Mouse (Mus musculus) heart, embryonic 10.5 days (tissue): ENCODE data around the gene Upk3a. TPM values are rescaled to one million over a fixed set of nuclear protein-coding genes. Genes with fewer than 3 reads are reported as not detected.
A peak's percentile ranks its signal among the peaks of the same experiment; 100 is the strongest.

Experiments used
- DNase-seq: peaks from one replicate; pipeline ENCODE4 v3.0.0-alpha.2; 2017; ENCODE audit warnings: low spot score
- H3K27ac ChIP-seq: fragments of 300-500 bp; sonication (generic); 2 replicates; pipeline ENCODE4 v1.5.1; 2016; ENCODE audit warnings: mild to moderate bottlenecking
- H3K27me3 ChIP-seq: fragments of 300-500 bp; sonication (generic); 2 replicates; pipeline ENCODE4 v1.6.1; 2016; ENCODE audit warnings: mild to moderate bottlenecking; ENCODE audit not compliant: poor library complexity, insufficient read depth, severe bottlenecking
- H3K36me3 ChIP-seq: fragments of 300-500 bp; sonication (generic); 2 replicates; pipeline ENCODE4 v1.6.1; 2016; ENCODE audit warnings: mild to moderate bottlenecking, moderate library complexity
- H3K4me1 ChIP-seq: fragments of 300-500 bp; sonication (generic); 2 replicates; pipeline ENCODE4 v1.6.1; 2016; ENCODE audit warnings: mild to moderate bottlenecking
- H3K4me3 ChIP-seq: fragments of 300-500 bp; sonication (generic); 2 replicates; pipeline ENCODE4 v1.5.1; 2016; ENCODE audit warnings: mild to moderate bottlenecking, moderate library complexity
- H3K9me3 ChIP-seq: fragments of 300-500 bp; sonication (generic); 2 replicates; pipeline ENCODE4 v1.6.1; 2016; ENCODE audit warnings: mild to moderate bottlenecking, moderate library complexity
- whole genome bisulfite sequencing: fragments of 180-500 bp; shearing (Covaris S2); methylation state at CpG from one replicate; pipeline ENCODE4 v1.1.7; 2016; 5-methylcytosine and 5-hydroxymethylcytosine counted together
- polyA plus RNA-seq: library from polyadenylated mRNA; unstranded; fragments of >200 nt; fragmentation: Nextera tagmentation; extraction: Ambion mirVana; gene quantifications from 2 replicates; pipeline ENCODE4 v1.2.1, GENCODE M21; 2016

Upk3a gene
- polyA plus RNA-seq, 1 experiment from 2014 or later = 0.24 TPM

GRCm38 (mm10) chr15:85043116-85043515 lies 26.2 kb downstream of the Upk3a start:
- peaks cover 33% of the 10 kb centered on the region for H3K36me3 ChIP-seq
- H3K9me3 ChIP-seq = no peaks in the 10 kb centered on the region
- no peak for DNase-seq
- H3K27me3 ChIP-seq = no peaks in the 10 kb centered on the region
- 58% methylated on average over 5 of the region's 5 CpGs for WGBS
- H3K4me3 ChIP-seq = no peak overlapping the region
- H3K4me1 ChIP-seq = peaks cover 37% of the 10 kb centered on the region
- H3K27ac ChIP-seq = peak overlapping the region; percentile 69; the same call in 1 of the 2 replicates

DNA sequence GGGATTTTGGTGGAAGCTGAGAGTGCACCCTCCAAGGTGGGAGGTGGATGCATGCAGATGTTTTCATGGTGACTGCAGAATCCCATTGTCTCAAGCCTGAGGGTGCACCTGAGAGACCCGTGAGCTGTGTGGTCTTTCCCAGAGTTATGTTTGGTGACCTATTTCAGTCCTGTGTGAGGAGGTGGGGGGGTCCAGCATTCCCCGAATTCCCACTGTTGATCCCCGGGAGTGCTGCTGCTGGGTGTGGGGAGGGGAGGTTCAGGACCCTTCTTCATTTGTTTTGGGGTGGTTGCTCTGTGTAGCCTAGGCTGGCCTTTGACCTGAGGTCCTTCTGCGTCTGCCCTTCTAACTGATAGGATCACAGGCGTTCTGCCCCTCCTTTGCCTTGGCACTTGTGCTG lies 26.8 kb downstream of the Upk3a start:
- Histone ChIP-seq H3K9me3 (no peaks in the 10 kb centered on the region), H3K27ac (0 out of 2 replicates have a peak overlapping the region, but pooled peaks have one; percentile 69), H3K36me3 (peaks cover 39% of the 10 kb centered on the region), H3K4me3 (no peak overlapping the region), H3K4me1 (peaks cover 30% of the 10 kb centered on the region), H3K27me3 (no peaks in the 10 kb centered on the region)
- no peak for DNase-seq
- WGBS = 67% methylated on average over 5 of the region's 5 CpGs

DNA sequence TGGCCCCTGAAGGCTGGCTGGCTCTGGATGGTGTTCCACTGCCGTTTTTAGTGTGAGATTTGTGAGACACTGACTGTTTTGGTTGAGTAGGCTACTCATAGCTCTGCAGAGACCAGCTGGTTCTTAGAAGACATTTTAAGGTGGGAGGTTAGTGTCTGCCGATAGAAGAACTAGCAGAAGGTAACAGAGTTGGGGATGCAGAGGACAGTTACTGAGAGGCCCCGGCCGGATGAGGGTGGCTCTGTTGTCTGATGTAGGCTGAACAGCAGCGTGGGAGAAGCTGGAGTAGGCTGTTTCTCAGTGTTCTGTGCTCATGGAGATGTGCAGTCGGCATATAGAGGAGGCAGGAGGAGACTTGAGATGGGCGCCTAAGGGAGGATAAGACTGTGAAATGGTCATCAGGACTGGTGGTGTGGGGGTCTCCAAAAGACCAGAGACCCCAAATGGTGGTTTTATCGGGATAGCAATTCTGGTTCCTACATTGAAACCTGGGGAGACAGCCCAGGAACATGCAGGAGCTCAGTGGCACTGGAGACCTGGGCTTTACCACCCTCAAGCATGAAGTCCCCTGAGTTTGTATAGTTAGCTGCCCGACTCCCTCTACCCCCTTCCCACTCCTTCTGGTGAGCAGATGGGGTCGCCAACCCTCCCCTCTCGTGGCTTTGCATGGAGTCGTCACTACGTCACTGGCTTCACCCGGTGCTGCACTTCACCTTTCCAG lies 29.4 kb downstream of the Upk3a start:
- peaks cover 62% of the 10 kb centered on the region for H3K36me3 ChIP-seq
- no peaks in the 10 kb centered on the region for H3K27me3 ChIP-seq
- H3K4me3 ChIP-seq = no peak overlapping the region
- 91% methylated on average over 14 of the region's 14 CpGs for WGBS
- no peak for DNase-seq
- peaks cover 26% of the 10 kb centered on the region for H3K4me1 ChIP-seq
- H3K27ac ChIP-seq = no peak overlapping the region
- no peaks in the 10 kb centered on the region for H3K9me3 ChIP-seq

GRCm38 (mm10) chr15:85047865-85048264 lies 30.9 kb downstream of the Upk3a start:
- 84% methylated on average over 4 of the region's 4 CpGs for WGBS
- H3K36me3 ChIP-seq = peaks cover 72% of the 10 kb centered on the region

GRCm38 (mm10) chr15:85049758-85050157 lies 32.8 kb downstream of the Upk3a start:
- WGBS = 89% methylated on average over 1 of the region's 1 CpGs
- no peak for DNase-seq
- peaks cover 82% of the 10 kb centered on the region for H3K36me3 ChIP-seq

More at GRCm38 (mm10) chr15:85047865-85048264, 30.9 kb downstream of the Upk3a start:
- no peaks in the 10 kb centered on the region for H3K9me3 ChIP-seq
- no peak overlapping the region for H3K4me3 ChIP-seq
- H3K27ac ChIP-seq = no peak overlapping the region
- no peaks in the 10 kb centered on the region for H3K27me3 ChIP-seq
- no peak for DNase-seq
- peaks cover 11% of the 10 kb centered on the region for H3K4me1 ChIP-seq

GRCm38 (mm10) chr15:85054098-85054497 lies 37.2 kb downstream of the Upk3a start:
- no peak for DNase-seq
- H3K36me3 ChIP-seq = peaks cover 52% of the 10 kb centered on the region
- H3K4me3 ChIP-seq = no peak overlapping the region
- H3K9me3 ChIP-seq = no peaks in the 10 kb centered on the region
- H3K27me3 ChIP-seq = no peaks in the 10 kb centered on the region
- no peaks in the 10 kb centered on the region for H3K4me1 ChIP-seq
- WGBS = 91% methylated on average over 3 of the region's 3 CpGs
- no peak overlapping the region for H3K27ac ChIP-seq

More at GRCm38 (mm10) chr15:85049758-85050157, 32.8 kb downstream of the Upk3a start:
- Histone ChIP-seq H3K9me3 (no peaks in the 10 kb centered on the region), H3K4me3 (no peak overlapping the region), H3K4me1 (no peaks in the 10 kb centered on the region), H3K27me3 (no peaks in the 10 kb centered on the region), H3K27ac (no peak overlapping the region)

DNA sequence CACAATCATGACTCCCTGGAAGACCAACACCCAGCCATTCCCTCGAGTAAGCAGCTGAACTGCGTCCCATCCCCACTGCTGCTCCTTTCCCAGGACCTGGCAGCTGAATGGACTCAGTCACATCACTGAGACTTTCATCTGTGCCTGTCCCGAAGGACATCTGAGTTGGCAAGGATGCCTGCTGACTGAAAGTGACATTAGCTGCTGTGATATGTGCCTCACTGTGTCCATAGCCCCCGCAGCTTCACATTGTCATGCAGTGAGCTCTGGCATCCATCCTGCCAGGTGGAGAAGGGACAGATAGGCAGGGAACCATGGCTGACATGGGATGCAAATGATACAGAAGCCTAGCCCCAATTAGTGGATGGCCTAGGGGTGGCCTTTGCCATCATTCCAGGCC lies 38.2 kb downstream of the Upk3a start:
- no peak for DNase-seq
- Histone ChIP-seq H3K9me3 (no peaks in the 10 kb centered on the region), H3K4me3 (no peak overlapping the region), H3K4me1 (no peaks in the 10 kb centered on the region), H3K27me3 (no peaks in the 10 kb centered on the region), H3K27ac (no peak overlapping the region), H3K36me3 (peaks cover 50% of the 10 kb centered on the region)
- 74% methylated on average over 4 of the region's 4 CpGs for WGBS

- Histone ChIP-seq H3K9me3 (no peaks in the 10 kb centered on the region), H3K27ac (no peak overlapping the region), H3K27me3 (no peaks in the 10 kb centered on the region), H3K4me1 (no peaks in the 10 kb centered on the region), H3K4me3 (no peak overlapping the region), H3K36me3 (peaks cover 27% of the 10 kb centered on the region)
- WGBS = 87% methylated on average over 2 of the region's 2 CpGs
- no peak for DNase-seq
Observed at GRCm38 (mm10) chr15:85063421-85063820, 46.5 kb downstream of the Upk3a start.

DNA sequence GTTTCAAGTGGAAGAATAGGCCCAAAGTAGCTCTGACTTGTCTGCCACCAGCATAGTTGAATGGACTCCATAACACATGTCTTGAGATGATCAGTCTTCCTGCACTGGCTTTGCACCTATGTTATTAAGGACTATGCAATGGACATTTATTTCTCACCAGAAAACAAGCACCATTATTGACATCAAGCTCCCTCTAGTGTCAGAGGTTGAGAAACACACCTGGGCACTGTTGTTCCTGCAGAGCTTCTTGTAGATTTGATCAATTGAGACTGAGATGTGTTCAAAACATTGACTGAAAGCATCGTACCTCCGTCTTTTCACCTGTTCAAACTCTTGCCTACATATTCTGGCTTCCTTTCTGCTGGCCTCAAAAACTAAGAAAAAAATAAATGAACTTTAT lies 53.6 kb downstream of the Upk3a start:
- H3K27me3 ChIP-seq = no peaks in the 10 kb centered on the region
- H3K4me3 ChIP-seq = no peak overlapping the region
- H3K4me1 ChIP-seq = no peaks in the 10 kb centered on the region
- no peak overlapping the region for H3K27ac ChIP-seq
- WGBS = 34% methylated on average over 2 of the region's 2 CpGs
- no peaks in the 10 kb centered on the region for H3K9me3 ChIP-seq
- no peaks in the 10 kb centered on the region for H3K36me3 ChIP-seq
- no peak for DNase-seq

Other genes with a start within 250 kb of the Upk3a start
- gene Phf21b, start 161.1 kb upstream of the Upk3a start, polyA plus RNA-seq = 0.16 and 0.41 TPM in 2 replicates
- 0.87 and 1.2 TPM in 2 replicates for gene Gm29666, start 97.1 kb upstream of the Upk3a start, polyA plus RNA-seq
- 34.0 and 42.5 TPM in 2 replicates for gene Nup50, start 93.7 kb upstream of the Upk3a start, polyA plus RNA-seq
- gene 5031439G07Rik, start 28.6 kb upstream of the Upk3a start, polyA plus RNA-seq = 3.9 and 6.4 TPM in 2 replicates
- 18.0 and 22.6 TPM in 2 replicates for gene Fam118a, start 11.8 kb downstream of the Upk3a start, polyA plus RNA-seq
- 0.11 and 0.20 TPM in 2 replicates for gene Smc1b, start 114.8 kb downstream of the Upk3a start, polyA plus RNA-seq
- 0.15 TPM in 1 of 2 replicates, not detected in the other for gene Ribc2, start 114.9 kb downstream of the Upk3a start, polyA plus RNA-seq
- gene Fbln1, start 188.8 kb downstream of the Upk3a start, polyA plus RNA-seq = 146 and 177 TPM in 2 replicates